Mouse (Mus musculus) lung, embryonic 16.5 days (tissue): Measurements from ENCODE around the gene Wee2. TPM values are rescaled to one million over a fixed set of nuclear protein-coding genes. Genes with fewer than 3 reads are reported as not detected.

Experiments
- ATAC-seq: fragments of 200-750 bp; cut with Nextera tagmentation; 2 replicates; pipeline ENCODE4 v1.8.0; 2017; ENCODE audit warnings: low read depth, mild to moderate bottlenecking, moderate library complexity
- H3K27ac ChIP-seq: fragments of 300-500 bp; sonication (generic); 2 replicates; pipeline ENCODE4 v1.5.1; 2014; ENCODE audit warnings: mild to moderate bottlenecking, control low read depth, low read length
- H3K27me3 ChIP-seq: fragments of 300-500 bp; sonication (generic); 2 replicates; pipeline ENCODE4 v1.6.1; 2014; ENCODE audit warnings: low read depth, low read length, mixed read lengths; ENCODE audit not compliant: control insufficient read depth, insufficient read depth
- H3K36me3 ChIP-seq: fragments of 300-500 bp; sonication (generic); 2 replicates; pipeline ENCODE4 v1.6.1; 2014; ENCODE audit warnings: low read length; ENCODE audit not compliant: control insufficient read depth, insufficient read depth
- H3K4me1 ChIP-seq: fragments of 300-500 bp; sonication (generic); replicated peaks from 2 replicates; pipeline ENCODE4 v1.6.1; 2014; ENCODE audit warnings: low read length, mixed read lengths; ENCODE audit not compliant: control insufficient read depth, insufficient read depth
- H3K4me2 ChIP-seq: fragments of 300-500 bp; sonication (generic); 2 replicates; pipeline ENCODE4 v1.6.1; 2014; ENCODE audit warnings: low read depth, low read length, control low read depth
- H3K4me3 ChIP-seq: fragments of 300-500 bp; sonication (generic); 2 replicates; pipeline ENCODE4 v1.5.1; 2014; ENCODE audit warnings: mild to moderate bottlenecking, low read length, control low read depth
- H3K9ac ChIP-seq: fragments of 300-500 bp; sonication (generic); 2 replicates; pipeline ENCODE4 v1.6.1; 2014; ENCODE audit warnings: low read length, control low read depth
- H3K9me3 ChIP-seq: fragments of 300-500 bp; sonication (generic); 2 replicates; pipeline ENCODE4 v1.6.1; 2016; ENCODE audit warnings: low read length; ENCODE audit not compliant: control insufficient read depth
- WGBS: fragments of 180-500 bp; shearing (Covaris S2); extraction: QIAGEN DNeasy Blood & Tissue Kit; methylation state at CpG from one replicate; pipeline ENCODE4 v1.1.7; 2014; 5-methylcytosine and 5-hydroxymethylcytosine counted together
- polyA plus RNA-seq: library from polyadenylated mRNA; unstranded; fragments of >200 nt; fragmentation: Nextera tagmentation; extraction: Ambion mirVana; gene quantifications from 2 replicates; pipeline ENCODE4 v1.2.1, GENCODE M21; 2015

The Wee2 gene
- 0.08 TPM in 1 of 2 replicates, not detected in the other for polyA plus RNA-seq

DNA sequence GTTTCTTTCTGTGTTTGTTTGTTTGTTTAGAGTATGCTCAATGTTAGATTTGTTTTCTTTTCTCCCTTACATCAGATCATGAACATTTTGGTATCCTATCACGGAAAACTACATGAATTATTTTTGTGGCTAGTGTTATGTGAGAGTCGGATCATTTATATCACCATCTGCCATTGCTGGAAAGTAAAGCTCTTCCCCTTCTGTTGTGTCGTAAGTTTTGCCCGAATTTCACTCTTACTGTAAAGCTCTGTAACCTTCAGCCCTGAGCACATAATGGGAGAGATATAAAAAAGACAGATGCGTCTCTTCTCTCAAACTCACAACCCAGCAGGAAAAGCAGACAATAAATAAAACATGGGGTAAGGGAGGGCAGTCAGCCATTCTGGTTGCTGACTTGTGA, at the start of gene Wee2:
Wee2 (plus strand) TSS at position 153 of the 400 bp plus-strand sequence.
- Histone ChIP-seq H3K36me3 (no peaks in the 10 kb centered on the region), H3K27me3 (peaks cover 8% of the 10 kb centered on the region; the same call in 1 of the 2 replicates), H3K4me3 (no peak within 1 kb of the TSS), H3K9ac (no peak within 1 kb of the TSS), H3K27ac (no peak within 1 kb of the TSS), H3K9me3 (no peaks in the 10 kb centered on the region), H3K4me1 (peaks cover 6% of the 10 kb centered on the region), H3K4me2 (no peak within 1 kb of the TSS; the same call in 1 of the 2 replicates)
- no peak for ATAC-seq
- WGBS, result 53% methylated on average over 5 of the region's 5 CpGs

DNA sequence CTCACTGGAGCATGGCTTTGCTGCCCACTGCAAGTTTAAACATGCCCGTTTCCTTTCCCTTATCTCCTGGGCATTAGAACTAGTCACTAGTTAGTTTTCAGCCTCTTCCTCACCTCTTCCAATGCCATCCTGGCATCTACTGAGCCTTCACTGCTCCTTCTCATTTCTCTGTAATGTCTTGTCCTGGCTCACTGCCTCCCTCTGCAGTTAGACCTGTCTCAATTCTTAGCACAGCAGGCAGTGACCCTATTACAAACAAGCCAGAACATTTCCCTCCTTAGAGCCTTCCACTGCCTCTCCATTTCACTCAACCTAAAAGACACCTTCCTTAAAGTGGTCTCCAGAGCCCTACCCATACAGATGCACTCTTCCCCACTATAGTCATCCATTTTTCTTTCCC, 47.9 kb upstream of the Wee2 start:
- Histone ChIP-seq H3K4me3 (no peak overlapping the region), H3K27me3 (no peaks in the 10 kb centered on the region), H3K9ac (no peak overlapping the region), H3K9me3 (no peaks in the 10 kb centered on the region), H3K4me2 (no peak overlapping the region), H3K36me3 (0 out of 2 replicates have a peak, but pooled peaks cover 6% of the 10 kb centered on the region), H3K4me1 (no peaks in the 10 kb centered on the region), H3K27ac (no peak overlapping the region)
- 76% methylated on average over 1 of the region's 1 CpGs for WGBS
- no peak for ATAC-seq

DNA sequence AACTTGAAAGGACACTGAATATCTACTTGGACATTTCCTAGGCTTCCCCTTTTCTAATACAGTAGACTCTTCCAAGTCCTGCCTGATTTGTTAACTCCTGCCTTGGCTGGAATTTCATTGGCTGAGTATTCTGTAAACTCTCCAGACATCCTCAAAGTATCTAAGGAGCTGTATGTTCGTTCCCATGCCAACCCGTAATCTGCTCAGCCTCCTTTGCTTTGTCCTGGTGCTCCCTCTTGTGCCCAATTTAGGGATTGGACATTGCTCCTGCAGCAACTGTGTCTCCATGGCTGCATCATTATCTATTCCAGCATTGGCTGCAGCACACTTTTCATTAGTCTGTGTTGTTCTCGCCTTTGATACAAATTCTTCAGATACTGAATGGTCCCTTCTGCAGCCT, 45.7 kb upstream of the Wee2 start:
- H3K4me2 ChIP-seq, result no peak overlapping the region
- no peak overlapping the region for H3K4me3 ChIP-seq
- no peaks in the 10 kb centered on the region for H3K9me3 ChIP-seq
- H3K9ac ChIP-seq, result no peak overlapping the region
- peak; percentile 98 for ATAC-seq
- H3K4me1 ChIP-seq, result no peaks in the 10 kb centered on the region
- no peaks in the 10 kb centered on the region for H3K27me3 ChIP-seq
- H3K36me3 ChIP-seq, result peaks cover 11% of the 10 kb centered on the region
- no peak overlapping the region for H3K27ac ChIP-seq
- 25% methylated on average over 3 of the region's 3 CpGs for WGBS

DNA sequence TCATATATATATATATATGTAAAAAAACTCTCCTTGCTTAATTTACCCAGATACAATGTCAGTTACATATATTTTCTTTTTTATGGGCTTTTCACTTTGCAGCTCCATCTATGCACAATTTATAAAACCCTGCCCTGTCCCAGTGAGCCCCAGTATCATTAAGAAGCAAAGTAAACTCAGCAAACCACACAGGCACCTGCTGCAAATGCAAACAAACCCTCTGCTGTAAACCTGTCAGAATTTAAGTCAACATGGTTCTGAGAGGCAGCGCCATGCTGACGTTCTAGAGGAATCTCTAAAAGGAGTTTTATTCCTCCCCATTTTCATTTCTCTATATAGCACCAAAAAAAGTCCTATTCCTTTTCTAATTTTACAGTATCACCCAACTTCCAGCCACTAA, 36.9 kb upstream of the Wee2 start:
- WGBS, result 56% methylated on average over 2 of the region's 2 CpGs
- H3K4me2 ChIP-seq, result no peak overlapping the region
- no peaks in the 10 kb centered on the region for H3K27me3 ChIP-seq
- H3K4me1 ChIP-seq, result no peaks in the 10 kb centered on the region
- H3K36me3 ChIP-seq, result peaks cover 28% of the 10 kb centered on the region
- H3K9ac ChIP-seq, result no peak overlapping the region
- no peaks in the 10 kb centered on the region for H3K9me3 ChIP-seq
- H3K4me3 ChIP-seq, result no peak overlapping the region
- no peak overlapping the region for H3K27ac ChIP-seq
- no peak for ATAC-seq

DNA sequence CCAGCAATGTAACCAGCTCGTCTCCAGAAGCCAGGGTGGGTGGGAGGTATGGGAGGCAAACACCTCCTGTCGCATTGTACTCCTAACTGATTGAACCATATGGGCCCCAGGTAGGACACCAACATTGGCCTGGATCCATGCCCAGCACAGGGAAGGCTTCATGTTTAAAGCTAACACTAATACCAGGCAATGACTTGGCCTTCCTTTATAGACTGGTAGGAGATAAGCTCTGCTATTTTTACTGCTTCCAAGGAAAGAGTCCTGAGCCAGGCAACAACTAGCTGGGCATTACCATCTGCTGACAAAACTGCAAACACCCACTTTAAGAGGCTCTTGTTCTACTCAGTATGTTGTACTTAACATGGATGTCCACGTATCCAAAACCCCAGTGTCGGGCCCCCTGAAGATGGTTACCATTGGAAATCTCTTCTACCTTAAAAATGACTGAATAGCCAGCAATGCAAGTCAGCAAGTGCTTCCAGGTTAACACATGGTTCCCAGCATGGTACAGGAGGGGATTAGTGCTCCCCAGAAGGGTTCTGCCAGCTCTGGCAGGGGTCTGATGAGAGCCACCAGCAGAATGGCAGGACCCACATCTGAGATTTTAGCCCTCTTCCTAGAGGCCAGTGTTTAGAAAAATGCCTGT, 35.1 kb upstream of the Wee2 start:
- Histone ChIP-seq H3K4me3 (no peak overlapping the region), H3K36me3 (peaks cover 22% of the 10 kb centered on the region), H3K4me1 (no peaks in the 10 kb centered on the region), H3K4me2 (no peak overlapping the region), H3K27me3 (no peaks in the 10 kb centered on the region), H3K27ac (no peak overlapping the region), H3K9ac (no peak overlapping the region), H3K9me3 (no peaks in the 10 kb centered on the region)
- no peak for ATAC-seq
- 83% methylated on average over 4 of the region's 4 CpGs for WGBS

DNA sequence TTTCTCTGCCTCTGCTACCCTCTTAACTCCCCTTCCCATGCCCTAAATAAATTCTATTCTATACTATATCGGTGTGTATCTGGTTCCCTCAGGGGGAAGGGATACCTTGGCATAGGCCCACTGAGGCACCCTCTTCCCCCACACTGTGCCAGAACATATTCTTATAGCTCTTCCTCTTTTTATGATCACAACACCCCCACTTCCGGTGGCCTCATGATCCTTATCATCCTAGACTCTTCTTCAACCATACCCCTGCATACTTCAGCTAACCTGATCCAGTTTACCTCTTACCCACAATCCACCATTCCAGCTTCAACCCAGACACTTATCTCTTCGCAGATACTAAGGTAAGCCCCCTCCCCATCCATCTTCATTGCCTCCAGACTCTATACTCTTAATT, 27.8 kb upstream of the Wee2 start:
- Histone ChIP-seq H3K27ac (no peak overlapping the region), H3K27me3 (no peaks in the 10 kb centered on the region), H3K9me3 (no peaks in the 10 kb centered on the region), H3K4me3 (no peak overlapping the region), H3K4me2 (no peak overlapping the region), H3K36me3 (peaks cover 8% of the 10 kb centered on the region), H3K4me1 (no peaks in the 10 kb centered on the region), H3K9ac (no peak overlapping the region)
- 84% methylated on average over 3 of the region's 3 CpGs for WGBS
- no peak for ATAC-seq

DNA sequence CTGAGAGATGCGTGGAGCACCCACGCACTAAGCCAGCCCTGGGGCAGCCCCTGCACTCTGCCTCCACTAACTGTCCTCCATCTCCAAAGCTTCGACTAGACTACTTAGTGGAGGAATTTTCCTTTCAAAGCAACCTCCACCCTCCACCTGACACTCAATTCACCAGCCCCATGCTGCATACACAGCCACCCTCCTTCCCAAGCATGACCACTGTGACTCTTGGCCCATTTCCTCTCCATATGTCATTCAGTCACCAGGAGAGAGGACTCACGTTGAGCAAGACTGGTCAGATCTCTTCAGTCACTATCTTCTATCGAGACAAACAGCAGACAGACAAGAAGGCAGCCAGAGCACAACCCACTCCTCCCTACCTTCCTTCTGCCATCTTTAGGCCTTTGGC, 25.8 kb upstream of the Wee2 start:
- no peaks in the 10 kb centered on the region; the same call in 1 of the 2 replicates for H3K36me3 ChIP-seq
- no peak overlapping the region for H3K27ac ChIP-seq
- no peaks in the 10 kb centered on the region for H3K27me3 ChIP-seq
- H3K4me3 ChIP-seq, result no peak overlapping the region
- H3K4me2 ChIP-seq, result no peak overlapping the region
- no peaks in the 10 kb centered on the region for H3K9me3 ChIP-seq
- no peak for ATAC-seq
- no peak overlapping the region for H3K9ac ChIP-seq
- no peaks in the 10 kb centered on the region for H3K4me1 ChIP-seq
- WGBS, result 78% methylated on average over 5 of the region's 5 CpGs

DNA sequence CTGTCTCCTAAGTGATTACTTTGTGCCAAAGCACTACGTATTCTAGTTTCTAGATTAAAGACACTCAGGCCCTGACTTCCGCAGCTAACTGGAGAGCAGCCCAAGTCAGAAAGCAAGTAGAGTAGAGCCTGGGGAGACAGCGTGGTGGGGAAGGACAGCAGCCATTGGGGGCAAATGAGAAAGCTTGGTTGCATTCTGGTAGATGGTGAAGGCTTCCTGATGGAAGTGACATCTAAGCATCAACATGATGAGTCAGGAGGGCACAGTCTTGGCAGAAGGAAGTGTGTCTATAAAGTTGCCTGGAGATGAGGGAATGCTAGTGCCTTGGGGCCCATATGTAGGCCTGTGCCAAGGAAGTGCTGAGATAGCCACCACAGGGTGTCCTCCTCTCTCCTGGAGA, 25.3 kb upstream of the Wee2 start:
- Histone ChIP-seq H3K9ac (no peak overlapping the region), H3K36me3 (no peaks in the 10 kb centered on the region), H3K4me3 (no peak overlapping the region), H3K9me3 (no peaks in the 10 kb centered on the region), H3K4me2 (no peak overlapping the region), H3K27me3 (no peaks in the 10 kb centered on the region), H3K4me1 (no peaks in the 10 kb centered on the region), H3K27ac (no peak overlapping the region)
- no peak for ATAC-seq
- 96% methylated on average over 3 of the region's 3 CpGs for WGBS

DNA sequence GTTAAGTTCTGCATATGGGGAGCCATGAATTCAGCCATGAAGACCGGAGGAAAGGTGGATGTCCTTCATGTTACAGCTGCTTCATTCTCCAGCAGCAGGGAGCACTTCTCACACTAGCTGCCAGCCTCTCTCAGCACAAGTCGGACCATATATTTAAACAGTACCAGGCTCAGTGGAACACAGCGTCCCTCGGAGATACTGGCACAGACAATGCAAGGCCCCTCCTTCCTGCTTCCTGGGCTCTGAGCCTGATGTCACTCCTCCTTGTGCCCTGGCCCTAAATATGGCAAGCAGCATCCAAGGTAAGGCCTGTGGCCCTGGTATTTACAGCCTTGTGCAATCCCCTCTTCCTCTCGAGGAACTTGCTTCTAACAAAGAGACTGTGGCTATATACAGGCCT, 23.1 kb upstream of the Wee2 start:
- no peak overlapping the region for H3K27ac ChIP-seq
- H3K9me3 ChIP-seq, result no peaks in the 10 kb centered on the region
- H3K4me2 ChIP-seq, result no peak overlapping the region
- H3K9ac ChIP-seq, result no peak overlapping the region
- H3K36me3 ChIP-seq, result no peaks in the 10 kb centered on the region
- no peak for ATAC-seq
- H3K27me3 ChIP-seq, result no peaks in the 10 kb centered on the region
- no peak overlapping the region for H3K4me3 ChIP-seq
- H3K4me1 ChIP-seq, result no peaks in the 10 kb centered on the region
- WGBS, result 81% methylated on average over 5 of the region's 5 CpGs

DNA sequence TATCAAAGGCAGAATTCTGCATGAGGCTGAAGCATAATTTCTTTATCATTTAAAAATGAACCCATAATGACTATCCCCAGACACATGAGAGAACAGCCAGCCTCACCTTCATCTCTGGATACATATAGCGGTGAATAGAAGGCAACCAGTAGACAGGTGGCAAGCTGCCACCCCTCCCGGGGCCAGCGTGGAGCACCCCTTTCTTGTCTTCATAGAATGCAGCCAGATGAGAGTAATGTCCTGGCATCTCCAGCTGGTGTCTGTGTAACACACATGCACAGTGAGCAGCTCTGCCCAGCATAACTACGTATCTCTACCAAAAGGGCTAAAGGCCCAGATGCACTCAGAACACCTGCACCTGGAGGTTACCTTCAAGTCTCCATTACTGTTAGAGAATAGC, 20.5 kb upstream of the Wee2 start:
- whole genome bisulfite sequencing, result 91% methylated on average over 4 of the region's 4 CpGs
- H3K36me3 ChIP-seq, result 0 out of 2 replicates have a peak, but pooled peaks cover 3% of the 10 kb centered on the region
- H3K9me3 ChIP-seq, result no peaks in the 10 kb centered on the region
- H3K27ac ChIP-seq, result no peak overlapping the region
- no peaks in the 10 kb centered on the region for H3K27me3 ChIP-seq
- no peak overlapping the region for H3K4me2 ChIP-seq
- H3K4me3 ChIP-seq, result no peak overlapping the region
- H3K4me1 ChIP-seq, result no peaks in the 10 kb centered on the region
- ATAC-seq, result no peak
- no peak overlapping the region for H3K9ac ChIP-seq
